ENCODE assay signal across 8 mouse cellular contexts in the genomic region with DNA sequence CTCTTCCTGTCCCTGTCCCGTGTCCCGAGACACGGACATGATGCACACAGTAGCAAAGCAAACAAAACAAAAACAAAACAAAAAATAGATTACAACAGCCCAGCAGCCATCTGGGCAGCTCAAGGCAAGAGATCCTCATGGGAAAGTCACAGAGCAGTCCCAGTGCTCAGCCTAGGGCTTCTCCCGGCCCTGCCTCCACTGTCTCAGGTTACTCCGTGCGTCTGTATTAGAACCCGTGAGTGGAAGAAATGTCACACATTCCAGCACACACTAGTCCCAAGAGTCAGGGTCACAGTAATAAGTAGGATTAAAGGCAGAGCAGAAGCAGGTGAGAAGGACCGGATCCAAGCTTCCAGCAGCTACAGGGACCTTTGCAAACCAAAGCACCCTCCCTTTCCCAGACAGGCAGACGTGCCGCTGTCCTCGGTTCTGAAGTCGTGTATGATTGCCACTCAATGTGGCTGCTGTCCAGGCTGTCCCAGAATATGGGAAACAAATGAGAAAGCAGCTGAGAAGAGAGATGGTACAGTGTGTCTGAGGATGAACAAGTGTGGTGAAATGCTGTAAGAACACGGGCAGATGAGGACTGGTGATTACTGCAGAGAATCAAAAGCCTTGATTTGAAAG.
DNase-seq lines count a peak whose midpoint lies in the region; ATAC-seq and TF ChIP-seq lines count a peak whose summit lies in the region.

No protein-coding gene starts in this region.

- peak overlapping the region; percentile 65 for H3K27ac ChIP-seq in layer of hippocampus, adult 2 months
- H3K27ac ChIP-seq in embryonic facial prominence, embryonic 12.5 days: no peak overlapping the region
- H3K27ac ChIP-seq in lung, embryonic 14.5 days (ENCODE audit: low read depth): no peak overlapping the region

- ATAC-seq in embryonic facial prominence, embryonic 12.5 days (ENCODE audit: insufficient number of reproducible peaks, insufficient read depth, low FRiP score, low TSS enrichment): 0 out of 2 replicates have a peak, but pooled peaks have one; percentile 77
- ATAC-seq in lung, embryonic 14.5 days (ENCODE audit: insufficient read depth): no peak
- ATAC-seq in megakaryocyte-erythroid progenitor cell, adult 5-6 weeks (replicated peaks; ENCODE audit: low FRiP score, low TSS enrichment, poor library complexity, severe bottlenecking): no peak
- ATAC-seq in CD4-positive, CD25-positive, alpha-beta regulatory T cell, adult 4 months: no peak
- ATAC-seq in granulocyte monocyte progenitor cell, adult 5-6 weeks (replicated peaks; ENCODE audit: poor library complexity, severe bottlenecking): no peak

- 32% methylated on average over 13 of the region's 13 CpGs for WGBS in embryonic facial prominence, embryonic 12.5 days
- 33% methylated on average over 13 of the region's 13 CpGs for WGBS in lung, embryonic 14.5 days

- no peak overlapping the region for H3K4me2 ChIP-seq in embryonic facial prominence, embryonic 12.5 days (replicated peaks)
- H3K4me2 ChIP-seq in lung, embryonic 14.5 days: no peak overlapping the region

- no peak overlapping the region for H3K9ac ChIP-seq in embryonic facial prominence, embryonic 12.5 days
- no peak overlapping the region for H3K9ac ChIP-seq in lung, embryonic 14.5 days

- no peak for DNase-seq in layer of hippocampus, adult 2 months (ENCODE audit: low spot score in 2 of 2)
- no peak for DNase-seq in layer of hippocampus, postnatal 25 days (ENCODE audit: extremely low spot score in 1 of 2, low spot score in 1 of 2)
- peak; percentile 83 for DNase-seq in adipocyte (ENCODE audit: low spot score)
- DNase-seq in lung, embryonic 14.5 days: peak; percentile 92

- no peaks in the 10 kb centered on the region for H3K36me3 ChIP-seq in embryonic facial prominence, embryonic 12.5 days
- H3K36me3 ChIP-seq in lung, embryonic 14.5 days (ENCODE audit: insufficient read depth): no peaks in the 10 kb centered on the region

- no peaks in the 10 kb centered on the region for H3K27me3 ChIP-seq in embryonic facial prominence, embryonic 12.5 days
- H3K27me3 ChIP-seq in lung, embryonic 14.5 days (ENCODE audit: insufficient read depth, low read length): no peaks in the 10 kb centered on the region

- no peak for TF ChIP-seq CTCF in layer of hippocampus, adult 2 months (conservative IDR thresholded peaks at IDR 0.05)
- TF ChIP-seq CTCF in lung, embryonic 14.5 days (IDR thresholded peaks at IDR 0.05; ENCODE audit: low read depth): no peak

- peaks cover 7% of the 10 kb centered on the region; the same call in 1 of the 2 replicates for H3K4me1 ChIP-seq in embryonic facial prominence, embryonic 12.5 days
- no peaks in the 10 kb centered on the region for H3K4me1 ChIP-seq in lung, embryonic 14.5 days (ENCODE audit: insufficient read depth)

- no peaks in the 10 kb centered on the region for H3K9me3 ChIP-seq in embryonic facial prominence, embryonic 12.5 days
- no peaks in the 10 kb centered on the region for H3K9me3 ChIP-seq in lung, embryonic 14.5 days (ENCODE audit: low read depth, low read length)

- H3K4me3 ChIP-seq in layer of hippocampus, adult 2 months: no peak overlapping the region
- no peak overlapping the region for H3K4me3 ChIP-seq in embryonic facial prominence, embryonic 12.5 days
- no peak overlapping the region for H3K4me3 ChIP-seq in lung, embryonic 14.5 days (ENCODE audit: low read depth, low read length)

Comparison
In these comparisons a context has a peak if more than half of its experiments do, and no peak if none do; other contexts are left out.
1. DNase-seq: peak in adipocyte (single experiment) and lung, embryonic 14.5 days (single experiment); none in layer of hippocampus, adult 2 months (0 of 2) and layer of hippocampus, postnatal 25 days (0 of 2).